Mouse (Mus musculus) splenic B cell, adult 2 months (primary cell): ENCODE data around the gene Psmd3.
"Not testable (repeated sequence)": the region's sequence is repeated elsewhere in the genome, so short reads cannot be mapped to it uniquely, and the experiment has no call there.

ENCODE experiments used
- DNase-seq: peaks from one replicate; pipeline ENCODE4 v3.0.0-alpha.2; 2011; ENCODE audit warnings: low read depth, low spot score
- H3K27me3 ChIP-seq: 2 replicates; pipeline ENCODE4 v1.6.1; 2012; ENCODE audit warnings: mild to moderate bottlenecking, low read length, moderate library complexity, mixed read lengths; ENCODE audit not compliant: control insufficient read depth, poor library complexity, insufficient read depth, severe bottlenecking
- H3K36me3 ChIP-seq: 2 replicates; pipeline ENCODE4 v1.6.1; 2012; ENCODE audit warnings: mild to moderate bottlenecking, low read length, moderate library complexity, mixed read lengths; ENCODE audit not compliant: control insufficient read depth, poor library complexity, insufficient read depth, severe bottlenecking

The Psmd3 gene

DNA sequence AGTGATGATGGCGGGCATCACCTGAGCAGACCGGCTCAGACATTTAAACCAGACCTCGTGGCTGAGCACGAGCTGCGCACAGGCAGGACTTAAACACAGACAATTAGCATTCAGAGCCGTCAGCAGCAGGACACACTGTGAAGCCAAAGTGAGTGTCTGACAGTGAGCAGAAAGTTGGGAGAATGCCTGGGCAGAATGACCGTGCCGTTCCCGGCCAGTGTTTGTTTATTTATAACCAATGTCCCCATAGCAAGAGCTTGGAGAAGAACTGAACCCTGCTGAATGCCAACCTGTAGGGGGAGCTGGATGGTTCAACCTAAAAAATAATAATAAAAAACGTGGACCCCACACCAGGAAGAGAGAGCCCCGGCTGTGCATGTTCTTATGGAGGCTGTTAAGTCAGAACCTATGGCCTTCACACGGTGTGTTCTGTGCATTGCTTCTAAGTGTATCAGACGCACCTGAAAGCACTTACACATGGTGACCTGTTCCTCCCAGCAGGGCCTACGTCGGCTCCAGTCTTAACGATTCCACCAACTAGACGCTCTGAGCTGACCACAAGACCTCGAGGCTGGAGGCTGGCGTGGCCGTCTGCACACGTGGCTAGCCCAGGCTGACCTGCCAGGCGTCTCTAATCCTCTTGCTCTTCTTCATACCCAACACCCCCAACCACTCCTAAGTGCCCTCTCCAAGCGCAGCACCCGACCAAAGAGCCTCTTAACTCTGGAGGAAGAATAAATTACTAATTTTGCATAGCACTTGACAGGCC lies 39.3 kb downstream of the Psmd3 start:
- H3K36me3 ChIP-seq: peaks cover 2% of the 10 kb centered on the region; the same call in 1 of the 2 replicates
- no peak for DNase-seq
- no peaks in the 10 kb centered on the region for H3K27me3 ChIP-seq

DNA sequence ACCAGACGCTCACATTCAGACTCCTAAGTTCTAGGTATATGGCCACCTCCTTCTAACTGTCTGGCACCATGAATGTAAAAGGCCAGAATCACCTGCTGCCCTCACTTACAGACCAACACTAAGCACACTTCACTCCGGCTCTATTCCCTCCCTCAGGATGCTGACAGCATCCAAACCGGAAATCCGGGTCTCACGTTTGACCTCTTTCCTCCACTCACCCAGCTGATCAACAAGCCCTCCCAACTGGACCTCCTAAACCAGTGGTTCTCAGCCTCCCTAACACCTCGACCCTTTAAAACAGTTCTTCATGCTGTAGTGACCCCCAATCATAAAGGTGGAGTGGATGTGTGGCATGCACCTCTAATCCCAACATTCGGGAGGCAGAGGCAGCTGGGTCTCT lies 40.7 kb downstream of the Psmd3 start:
- H3K27me3 ChIP-seq: no peaks in the 10 kb centered on the region
- peaks cover 5% of the 10 kb centered on the region for H3K36me3 ChIP-seq
- DNase-seq: no peak

DNA sequence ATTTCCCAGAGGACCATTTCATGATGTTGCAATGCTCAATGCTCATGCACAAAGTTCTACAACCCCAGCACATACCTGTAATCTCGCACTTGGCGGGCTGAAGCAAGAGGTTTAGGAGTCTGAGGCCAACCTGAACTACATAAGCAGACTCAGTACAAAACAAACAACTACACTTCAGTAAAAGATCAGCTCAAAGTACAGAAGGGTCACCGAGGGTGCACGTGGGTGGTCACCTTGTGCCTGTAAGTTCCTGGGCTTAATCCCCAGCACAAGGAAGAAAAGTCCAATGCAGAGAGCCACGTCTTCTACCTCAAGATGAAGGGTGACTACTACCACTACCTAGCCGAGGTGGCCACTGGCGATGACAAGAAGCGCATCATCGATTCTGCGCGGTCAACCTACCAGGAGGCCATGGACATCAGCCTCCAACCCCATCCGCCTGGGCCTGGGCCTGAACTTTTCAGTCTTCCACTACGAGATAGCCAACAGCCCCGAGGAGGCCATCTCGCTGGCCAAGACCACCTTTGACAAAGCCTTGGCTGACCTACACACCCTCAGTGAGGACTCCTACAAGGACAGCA lies 43.7 kb downstream of the Psmd3 start:
- Histone ChIP-seq H3K27me3 (no peaks in the 10 kb centered on the region), H3K36me3 (peaks cover 5% of the 10 kb centered on the region)
- no peak for DNase-seq

DNA sequence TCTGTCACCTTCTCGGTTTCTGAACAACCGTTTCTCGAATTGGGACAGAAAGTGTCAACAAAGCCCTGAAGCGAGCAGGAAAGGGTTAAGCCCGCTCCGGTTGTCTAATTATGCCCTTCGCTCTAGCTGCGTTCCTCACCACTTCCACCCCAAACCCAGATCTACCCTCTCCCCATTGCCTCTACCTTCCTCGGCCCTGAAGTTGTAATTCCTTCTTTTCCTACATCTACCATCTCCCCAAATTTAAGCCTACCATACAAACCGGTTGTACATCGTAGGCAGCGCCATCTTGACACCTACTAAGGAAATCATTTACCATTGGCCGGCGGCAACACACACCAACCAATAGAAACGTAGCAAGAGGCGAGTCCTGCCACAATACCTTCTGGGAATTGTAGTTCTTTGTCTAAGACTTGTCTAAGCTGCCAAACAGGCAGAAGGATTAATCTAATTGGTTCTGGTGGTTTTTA lies 46.8 kb downstream of the Psmd3 start, which contains the start of gene Med24:
Med24 (minus strand) TSS at position 317 of the 470 bp plus-strand sequence.
- DNase-seq: peak; percentile 93
- H3K36me3 ChIP-seq: peaks cover 5% of the 10 kb centered on the region
- H3K27me3 ChIP-seq: no peaks in the 10 kb centered on the region

DNA sequence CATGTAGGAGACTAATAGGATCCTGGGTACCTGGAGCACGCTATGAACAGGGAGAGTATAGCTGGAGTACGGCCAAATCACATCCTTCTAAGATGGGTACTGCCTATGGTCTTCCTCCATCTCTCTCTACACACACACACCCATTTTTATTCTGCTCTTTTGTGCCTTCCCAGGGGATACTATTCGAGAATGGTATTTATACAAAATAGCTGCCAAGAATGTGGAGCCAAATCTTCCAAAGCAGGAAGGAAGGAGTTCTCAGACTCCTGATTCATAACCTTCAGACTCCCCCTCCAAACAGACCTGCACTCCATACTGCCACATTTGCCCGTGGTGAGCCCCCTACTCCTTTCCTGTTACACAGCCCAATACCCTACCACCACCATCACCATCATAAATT lies 48.4 kb downstream of the Psmd3 start:
- H3K27me3 ChIP-seq: no peaks in the 10 kb centered on the region

DNA sequence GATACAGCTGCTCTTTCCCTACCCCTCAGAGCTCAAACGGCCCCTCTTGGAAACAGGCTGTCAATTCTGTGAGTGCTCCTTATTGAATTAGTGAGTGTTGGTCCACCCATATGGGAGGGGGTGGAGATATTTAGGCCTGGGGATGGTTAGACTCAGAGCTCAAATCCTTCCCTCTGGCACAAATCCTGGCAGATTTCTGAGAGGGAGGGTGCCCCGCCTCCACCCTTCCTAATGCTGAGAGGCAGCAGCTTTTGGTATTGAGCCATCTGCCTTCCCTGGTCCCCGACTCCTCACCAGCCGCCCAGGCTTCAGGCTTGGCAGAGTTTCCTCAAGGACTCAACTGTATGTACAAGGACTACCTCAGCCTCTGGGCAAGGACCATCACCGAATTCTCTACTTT lies 48.8 kb downstream of the Psmd3 start:
- Histone ChIP-seq H3K27me3 (no peaks in the 10 kb centered on the region), H3K36me3 (peaks cover 3% of the 10 kb centered on the region; the same call in 1 of the 2 replicates)
- no peak for DNase-seq

More for the DNA sequence above, 48.4 kb downstream of the Psmd3 start:
- DNase-seq: no peak
- H3K36me3 ChIP-seq: peaks cover 3% of the 10 kb centered on the region; the same call in 1 of the 2 replicates

DNA sequence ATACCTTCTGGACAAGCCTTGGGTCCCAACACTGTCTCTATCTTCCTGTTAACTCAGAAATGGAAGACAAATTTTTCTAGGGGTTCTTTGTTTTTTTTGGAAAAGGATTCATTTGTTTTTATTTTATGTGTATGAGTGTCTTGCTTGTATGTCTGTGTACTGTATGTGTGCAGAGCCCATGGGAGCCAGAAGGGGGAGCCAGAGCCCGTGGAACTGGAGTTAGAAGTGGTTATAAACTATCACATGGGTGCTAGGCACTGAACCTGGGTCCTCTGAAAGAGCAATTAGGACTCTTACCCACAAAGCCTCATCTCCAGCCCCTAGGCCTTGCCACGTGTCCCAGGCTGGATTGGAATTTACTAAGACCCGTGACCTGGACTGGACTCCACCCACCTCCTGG lies 51.7 kb downstream of the Psmd3 start:
- Histone ChIP-seq H3K27me3 (no peaks in the 10 kb centered on the region), H3K36me3 (no peaks in the 10 kb centered on the region)
- no peak for DNase-seq

DNA sequence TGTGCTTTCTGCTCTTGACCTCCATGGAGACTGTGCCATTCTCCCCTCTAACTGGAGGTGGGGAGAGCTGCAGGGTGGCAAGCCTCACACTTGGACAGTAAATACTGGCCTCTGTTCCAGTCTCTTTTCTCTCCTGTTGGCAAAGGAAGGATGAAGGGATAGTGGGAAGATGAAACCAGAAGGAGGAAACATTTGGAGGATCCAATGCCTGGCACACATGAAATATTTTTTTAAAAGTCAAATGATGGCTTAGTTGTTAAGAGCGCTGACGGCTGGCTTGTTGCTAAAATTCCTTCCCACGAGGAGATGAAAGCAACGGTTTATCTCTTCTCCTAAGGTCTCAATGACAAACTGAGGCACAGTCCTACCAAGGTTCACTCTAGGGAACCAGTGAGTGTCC lies 52.8 kb downstream of the Psmd3 start:
- no peak for DNase-seq
- no peaks in the 10 kb centered on the region for H3K27me3 ChIP-seq
- H3K36me3 ChIP-seq: no peaks in the 10 kb centered on the region

DNA sequence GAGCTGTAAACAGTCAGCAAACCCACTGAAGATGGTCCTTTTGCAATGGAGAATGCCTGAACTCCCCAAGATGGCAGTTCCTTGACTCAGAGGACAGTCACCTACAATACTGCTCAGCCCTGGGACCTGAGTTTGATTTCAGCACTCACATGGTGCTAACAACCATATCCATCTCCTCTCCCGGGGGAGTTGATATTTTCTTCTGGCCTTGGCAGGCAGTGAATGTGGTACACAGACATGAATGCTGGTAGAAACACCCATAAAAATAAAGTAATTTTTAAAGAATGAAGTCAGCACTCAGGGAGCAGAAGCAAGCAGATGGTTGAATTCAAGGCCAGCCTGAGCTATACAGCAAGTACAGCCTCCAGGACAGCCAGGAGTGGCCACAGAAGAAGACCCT lies 53.8 kb downstream of the Psmd3 start:
- DNase-seq: no peak
- no peaks in the 10 kb centered on the region for H3K27me3 ChIP-seq
- H3K36me3 ChIP-seq: no peaks in the 10 kb centered on the region

DNA sequence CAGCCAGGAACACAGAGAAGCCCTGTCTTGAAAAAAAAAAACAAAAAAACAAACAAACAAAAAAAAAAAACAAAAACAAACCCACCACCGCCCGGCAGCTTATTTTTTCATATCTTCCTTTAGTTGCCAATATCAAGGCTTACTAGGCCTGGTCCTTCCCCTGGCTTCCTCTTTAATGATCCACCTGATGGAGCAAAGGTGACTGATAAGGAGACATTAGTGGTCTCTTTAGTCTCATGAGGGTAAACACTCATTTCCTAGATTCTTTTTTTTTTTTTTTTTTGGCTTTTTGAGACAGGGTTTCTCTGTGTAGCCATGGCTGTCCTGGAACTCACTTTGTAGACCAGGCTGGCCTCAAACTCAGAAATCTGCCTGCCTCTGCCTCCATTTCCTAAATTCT lies 54.9 kb downstream of the Psmd3 start:
- not testable (repeated sequence) for H3K27me3 ChIP-seq, DNase-seq

DNA sequence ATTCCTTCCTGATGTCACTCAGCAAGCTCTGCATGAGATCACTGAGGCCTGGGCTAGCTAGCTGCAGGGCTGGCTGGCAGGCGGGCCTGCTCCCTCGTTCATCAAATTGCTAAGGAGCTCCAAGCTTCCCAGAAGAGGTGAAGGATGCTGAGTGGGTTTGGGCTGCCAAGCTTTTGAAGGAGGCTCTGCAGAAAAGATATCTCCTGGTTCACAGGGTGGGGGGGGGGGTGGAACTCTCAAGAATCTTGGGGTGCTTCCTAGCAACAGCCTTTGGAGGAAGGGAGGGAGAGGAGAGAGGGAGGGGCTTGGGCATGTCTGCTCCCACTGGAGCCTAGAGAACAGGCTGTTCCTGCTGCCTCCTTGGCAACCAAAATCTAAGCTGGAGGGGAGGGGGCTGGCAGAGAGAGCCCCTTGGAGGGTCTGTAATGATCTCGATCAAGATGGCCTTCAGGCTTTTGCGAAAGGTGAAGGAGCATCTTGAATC lies 56.1 kb downstream of the Psmd3 start:
- no peaks in the 10 kb centered on the region for H3K27me3 ChIP-seq
- no peak for DNase-seq
- H3K36me3 ChIP-seq: no peaks in the 10 kb centered on the region

More for the DNA sequence above, 54.9 kb downstream of the Psmd3 start:
- not testable (repeated sequence) for H3K36me3 ChIP-seq

DNA sequence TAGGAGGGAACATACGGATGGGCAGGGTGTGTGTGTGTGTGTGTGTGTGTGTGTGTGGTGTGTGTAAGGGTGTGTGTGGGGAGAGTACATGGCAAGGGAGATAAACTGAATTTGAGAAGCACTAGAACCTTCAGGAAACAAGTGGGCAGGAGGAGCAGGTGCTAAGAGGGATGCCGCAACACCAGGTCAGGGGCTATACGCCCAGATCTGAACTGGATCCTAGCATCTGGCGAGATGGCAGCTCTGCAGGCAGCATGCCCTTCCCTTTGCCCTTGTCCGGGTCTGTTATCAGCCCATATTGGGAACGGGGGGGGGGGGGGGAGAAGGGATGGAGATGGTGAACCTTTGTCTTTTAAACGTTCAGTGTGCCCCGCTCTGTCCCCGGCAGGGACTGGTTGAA lies 56.6 kb downstream of the Psmd3 start:
- Histone ChIP-seq H3K27me3 (no peaks in the 10 kb centered on the region), H3K36me3 (no peaks in the 10 kb centered on the region)
- no peak for DNase-seq

DNA sequence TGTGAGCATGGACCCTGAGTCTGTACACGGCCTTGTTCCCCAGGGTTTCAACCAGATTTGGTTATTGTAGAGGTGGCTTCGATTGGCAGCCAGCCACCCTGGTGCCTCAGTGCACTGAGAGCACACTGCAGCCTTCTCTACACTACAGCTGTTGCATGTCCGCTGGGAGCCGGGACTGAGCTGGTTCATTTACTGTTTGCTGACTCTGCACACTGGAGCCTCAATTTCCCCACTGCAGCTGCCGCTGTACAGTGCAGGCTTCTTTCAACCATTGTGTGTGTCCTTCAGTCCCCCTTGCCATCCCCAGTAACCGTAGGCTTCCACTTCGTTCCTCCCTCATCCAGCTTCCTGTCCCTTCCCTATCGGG lies 57.7 kb downstream of the Psmd3 start:
- Histone ChIP-seq H3K27me3 (no peaks in the 10 kb centered on the region), H3K36me3 (no peaks in the 10 kb centered on the region)
- no peak for DNase-seq

DNA sequence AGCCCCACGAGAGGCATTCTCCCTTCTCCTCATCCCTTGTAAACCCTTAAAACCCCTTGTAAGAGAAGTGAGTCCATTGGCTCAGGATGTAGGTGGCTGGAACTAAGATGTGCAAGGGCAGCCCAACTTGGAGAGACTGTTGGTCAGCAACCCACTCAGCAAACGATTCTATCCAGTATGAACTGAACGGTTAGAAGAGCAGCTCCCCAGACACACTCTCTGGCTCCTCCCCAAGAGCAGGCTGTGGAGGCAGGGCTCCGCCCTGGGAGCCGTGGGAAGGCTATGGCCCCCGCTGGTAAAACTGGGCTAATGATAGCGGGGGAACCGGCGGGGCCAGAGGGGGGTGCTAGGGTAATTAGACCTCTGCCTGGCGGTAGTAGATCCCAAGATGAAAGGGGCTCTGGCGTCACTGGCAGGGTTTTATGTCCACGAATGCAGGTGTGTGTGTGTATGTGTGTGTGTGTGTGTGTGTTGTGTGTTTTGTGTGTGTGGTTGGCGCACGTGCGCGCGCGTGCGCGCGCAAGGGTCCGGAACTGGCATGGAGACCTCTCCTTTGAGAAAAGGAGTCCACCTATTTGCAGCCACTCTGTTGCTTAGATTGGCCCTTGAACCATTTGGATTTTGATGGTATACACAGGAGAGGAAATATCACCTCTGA lies 58.2 kb downstream of the Psmd3 start, which contains the start of gene Thra:
Thra (plus strand) TSS at position 246 of the 658 bp plus-strand sequence.
- Histone ChIP-seq H3K27me3 (no peaks in the 10 kb centered on the region), H3K36me3 (no peaks in the 10 kb centered on the region)
- DNase-seq: peak; percentile 42

DNA sequence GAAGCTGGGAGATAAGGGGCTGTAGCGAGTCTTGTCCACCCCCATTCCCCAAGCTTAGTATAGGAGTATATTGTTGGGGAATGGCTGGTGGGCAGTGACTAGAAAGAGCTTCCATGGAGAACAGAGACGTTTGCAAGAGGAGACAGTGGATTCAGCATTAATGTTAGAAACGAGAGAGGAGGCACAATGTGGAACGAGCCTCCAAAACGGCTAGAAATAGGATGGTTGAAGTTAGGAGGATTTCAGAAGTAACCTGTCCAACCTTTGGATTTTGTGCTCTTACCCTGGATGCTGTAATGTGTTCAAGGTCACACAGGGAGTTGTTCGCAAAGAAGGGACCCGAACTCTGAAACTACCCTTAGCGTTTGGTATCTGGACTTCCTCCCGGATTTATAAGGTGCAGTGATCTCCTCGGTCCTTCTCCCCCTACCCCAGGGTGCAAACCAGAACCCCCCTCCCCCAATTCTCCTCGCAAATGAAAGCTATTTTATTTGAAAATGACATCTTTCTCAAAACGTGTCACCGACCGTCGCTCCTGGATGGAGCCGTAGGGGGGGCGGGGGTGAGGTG lies 58.8 kb downstream of the Psmd3 start:
- Histone ChIP-seq H3K36me3 (no peaks in the 10 kb centered on the region), H3K27me3 (no peaks in the 10 kb centered on the region)
- no peak for DNase-seq
